Mouse (Mus musculus) bone marrow, adult 2 months (tissue): ENCODE data around the gene Rpain. TPM values are rescaled to one million over a fixed set of nuclear protein-coding genes. Genes with fewer than 3 reads are reported as not detected.

Source experiments
- H3K27ac ChIP-seq: fragments of 200-500 bp; 2 replicates; pipeline ENCODE4 v1.5.1; 2012; ENCODE audit warnings: low read depth, mild to moderate bottlenecking, control low read depth, inconsistent platforms, low read length; ENCODE audit not compliant: control insufficient read depth, poor library complexity, insufficient read depth
- H3K4me1 ChIP-seq: fragments of 200-500 bp; 2 replicates; pipeline ENCODE4 v1.6.1; 2011; ENCODE audit warnings: low read length; ENCODE audit not compliant: control insufficient read depth, insufficient read depth
- H3K4me3 ChIP-seq: fragments of 200-500 bp; replicated peaks from 2 replicates; pipeline ENCODE3; 2011; ENCODE audit warnings: mild to moderate bottlenecking, low read depth, low read length, control low read depth; ENCODE audit not compliant: control insufficient read depth
- CTCF ChIP-seq: fragments of 200-500 bp; IDR thresholded peaks from 2 replicates; pipeline ENCODE4 v1.5.1; 2011; ENCODE audit warnings: low read length, control low read depth; ENCODE audit not compliant: control insufficient read depth, insufficient read depth
- POLR2A ChIP-seq: fragments of 200-500 bp; IDR thresholded peaks from 2 replicates; pipeline ENCODE4 v1.6.1; 2011; ENCODE audit warnings: low read depth, mild to moderate bottlenecking, control low read depth, low read length, borderline replicate concordance; ENCODE audit not compliant: control insufficient read depth
- WGBS: fragments of 180-500 bp; shearing (Covaris S2); methylation state at CpG from one replicate; pipeline ENCODE4 v1.1.7; 2018; 5-methylcytosine and 5-hydroxymethylcytosine counted together
- polyA plus RNA-seq: library from polyadenylated mRNA; stranded (reverse); fragments of >200 nt; gene quantifications from 2 replicates; pipeline ENCODE4 v1.2.4, GENCODE M21; 2011; ENCODE audit warnings: low replicate concordance; ENCODE audit not compliant: missing spikeins, insufficient read depth, insufficient read length

Rpain gene
- polyA plus RNA-seq: 51.8 and 149 TPM in 2 replicates

DNA sequence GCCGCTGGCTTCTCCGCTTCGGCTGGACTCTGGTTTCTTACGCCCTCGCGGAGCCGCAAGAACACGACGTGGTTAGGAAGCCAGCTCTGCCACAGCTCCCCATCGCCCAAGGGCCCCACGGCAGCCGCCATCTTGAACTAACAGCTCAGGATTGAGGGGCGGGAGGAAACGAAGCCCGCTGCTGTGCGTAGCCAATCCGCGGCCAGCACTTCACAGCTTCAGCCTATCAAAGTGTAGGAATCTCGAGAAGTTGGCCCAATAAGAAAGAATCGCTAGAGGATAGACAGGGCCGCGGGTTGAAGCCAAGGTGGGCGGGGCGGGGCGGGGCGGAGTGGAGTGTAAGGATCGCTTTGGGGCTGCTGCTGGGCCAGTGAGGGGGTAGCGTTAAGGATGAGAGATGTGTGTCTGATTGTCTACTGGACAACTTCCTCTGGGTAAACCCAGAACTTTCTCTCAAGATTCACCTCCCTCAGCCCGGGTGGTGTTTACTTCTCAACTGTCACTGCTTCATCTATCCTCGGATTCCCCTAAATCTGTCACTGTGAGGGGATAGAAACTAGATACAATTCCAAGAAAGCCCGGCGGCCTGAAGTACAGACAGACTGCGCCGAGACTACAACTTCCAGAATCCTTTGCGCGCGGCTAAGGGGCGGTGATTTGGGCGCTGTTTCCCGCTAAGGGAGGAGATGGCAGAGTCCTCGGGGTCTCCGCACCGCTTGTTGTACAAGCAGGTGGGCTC is at the start of gene Rpain, which contains the start of gene Nup88:
Rpain (plus strand) TSS at position 393 of the 739 bp plus-strand sequence.
Nup88 (minus strand) TSS at position 153 of the 739 bp plus-strand sequence.
- WGBS: under 1% methylated on average over 43 of the region's 43 CpGs
- peak within 1 kb of the TSS; percentile 92 for H3K4me3 ChIP-seq
- TF ChIP-seq CTCF (no peak), POLR2A (peak; percentile 93)

DNA sequence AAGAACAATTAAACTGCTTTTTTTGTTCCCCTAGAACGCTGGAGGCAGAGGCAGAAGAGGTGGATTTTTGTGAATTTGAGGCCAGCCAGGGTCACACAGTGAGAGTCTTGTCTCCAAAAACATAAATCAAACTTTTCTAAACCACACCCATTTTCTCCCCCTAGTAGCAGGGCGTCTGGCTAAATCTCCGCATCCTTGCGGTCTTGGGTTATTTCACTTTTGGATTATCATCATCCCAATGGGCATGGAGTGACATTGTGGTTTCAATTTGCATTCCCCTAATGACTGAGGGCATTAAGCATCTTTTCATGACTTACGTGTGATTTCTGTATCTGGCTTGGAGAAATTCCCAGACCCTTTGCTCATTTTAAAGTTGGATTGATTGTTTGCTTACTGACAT is 38.6 kb upstream of the Rpain start:
- no peak overlapping the region for H3K27ac ChIP-seq
- no peak overlapping the region for H3K4me3 ChIP-seq
- TF ChIP-seq POLR2A: no peak
- TF ChIP-seq CTCF: no peak
- H3K4me1 ChIP-seq: no peaks in the 10 kb centered on the region
- WGBS: 88% methylated on average over 5 of the region's 5 CpGs

More for the DNA sequence above, at the start of gene Rpain, which contains the start of gene Nup88:
- Histone ChIP-seq H3K27ac (peak within 1 kb of the TSS; percentile 90), H3K4me1 (peaks cover 3% of the 10 kb centered on the region; the same call in 1 of the 2 replicates)

DNA sequence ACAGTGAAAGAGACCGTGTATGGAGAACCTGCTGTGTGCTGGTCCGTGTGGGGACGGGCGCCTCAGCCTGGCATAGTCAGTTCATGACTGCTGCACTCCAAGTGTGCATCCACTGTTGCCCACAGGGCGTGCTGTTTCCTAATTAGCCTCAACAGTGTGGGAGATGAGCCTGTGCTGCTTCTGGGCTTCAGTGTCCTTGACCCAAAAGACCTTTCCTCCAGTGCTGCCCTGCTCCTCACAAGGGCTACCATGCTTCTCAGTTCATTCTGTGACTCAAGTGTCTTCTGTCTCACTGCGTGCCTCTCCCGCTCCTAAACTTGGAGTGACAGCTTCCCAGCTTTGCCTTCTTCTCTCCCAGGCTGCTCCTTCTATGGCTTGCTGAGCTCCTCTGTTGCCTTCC is 34.7 kb upstream of the Rpain start:
- 92% methylated on average over 7 of the region's 7 CpGs for WGBS
- Histone ChIP-seq H3K4me1 (no peaks in the 10 kb centered on the region), H3K27ac (no peak overlapping the region), H3K4me3 (no peak overlapping the region)
- TF ChIP-seq CTCF (no peak), POLR2A (no peak)

DNA sequence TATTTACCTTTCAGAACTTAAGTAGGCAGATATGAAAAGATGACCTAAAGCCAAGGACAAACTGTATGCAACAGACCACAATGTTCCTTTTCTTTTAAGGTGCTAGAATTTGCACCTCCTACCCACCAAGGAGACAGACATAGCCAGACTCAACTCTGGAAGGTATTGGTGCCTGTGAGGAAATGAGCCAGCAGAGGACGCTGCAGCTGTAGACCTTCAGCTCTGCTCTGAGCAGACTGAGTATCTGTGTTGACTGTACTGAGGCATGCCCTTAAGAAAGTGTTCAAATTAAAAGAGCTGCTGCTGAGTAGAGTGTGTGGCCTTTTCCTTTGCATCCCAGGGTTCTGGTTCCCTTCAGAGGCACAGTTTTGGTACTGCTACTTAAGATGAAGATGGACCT is 27.4 kb upstream of the Rpain start:
- no peak overlapping the region for H3K4me3 ChIP-seq
- 92% methylated on average over 1 of the region's 1 CpGs for WGBS
- TF ChIP-seq POLR2A (no peak), CTCF (no peak)
- H3K4me1 ChIP-seq: no peaks in the 10 kb centered on the region
- no peak overlapping the region for H3K27ac ChIP-seq

DNA sequence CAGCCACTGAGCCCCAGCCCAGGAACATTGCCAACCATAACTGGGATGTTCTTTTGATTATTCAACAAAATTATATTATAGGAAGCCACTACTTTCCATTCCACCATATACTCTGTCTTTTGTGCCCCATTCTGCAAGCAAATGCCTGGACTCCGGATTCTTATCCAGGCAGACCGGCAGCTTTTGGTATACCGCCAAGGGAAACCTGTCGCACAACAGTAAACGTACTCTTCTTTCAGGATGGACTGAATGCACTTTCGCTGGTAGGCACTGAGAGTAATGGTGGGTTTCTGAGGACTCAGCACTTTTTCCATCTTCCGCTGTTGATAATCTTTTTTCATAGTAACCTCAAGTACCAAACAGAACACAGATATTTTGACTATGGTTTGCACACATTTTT is 26.4 kb upstream of the Rpain start:
- no peak overlapping the region for H3K4me3 ChIP-seq
- no peak overlapping the region for H3K27ac ChIP-seq
- WGBS: 95% methylated on average over 7 of the region's 7 CpGs
- TF ChIP-seq POLR2A (no peak), CTCF (no peak)
- H3K4me1 ChIP-seq: no peaks in the 10 kb centered on the region

DNA sequence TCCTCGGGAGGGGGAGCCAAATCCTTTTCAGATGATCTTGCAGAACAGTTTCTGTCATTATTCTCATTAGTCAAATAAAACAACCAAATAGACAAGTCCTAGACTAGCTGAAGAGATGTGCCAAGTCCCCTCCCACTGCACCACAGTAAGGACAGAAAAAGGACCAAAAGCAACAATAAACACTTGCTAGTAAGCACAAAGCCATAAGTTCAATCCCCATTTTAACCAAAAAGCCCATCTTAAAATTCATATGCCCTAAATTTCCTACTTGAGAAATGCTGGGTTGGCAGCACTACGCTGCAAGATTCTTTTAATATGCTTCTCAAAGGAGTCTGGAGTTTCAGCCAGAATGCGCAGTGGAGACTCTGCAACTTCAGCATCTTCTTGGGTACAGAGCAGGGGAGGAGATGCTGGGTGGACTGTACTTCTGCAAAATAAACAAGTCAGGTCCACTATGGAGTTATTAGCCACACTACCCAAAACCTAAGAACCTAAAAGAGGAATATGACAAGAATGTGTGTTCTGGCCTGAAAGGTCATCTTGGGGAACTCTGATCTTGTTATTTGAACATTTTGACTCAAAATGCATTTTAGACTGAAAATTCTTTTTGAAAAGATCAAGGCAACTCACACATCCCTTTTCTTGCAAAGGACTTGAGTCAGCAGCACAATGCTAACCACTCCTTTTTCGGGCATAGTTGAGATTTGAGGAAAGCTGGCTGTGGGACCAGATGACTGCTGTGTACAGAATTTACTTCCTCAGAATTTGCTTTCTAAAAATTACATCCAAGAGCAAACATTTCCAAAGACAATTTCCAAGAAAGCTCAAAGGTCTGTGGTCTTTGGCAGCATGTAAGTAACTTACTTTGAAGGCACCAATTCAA is 24.8 kb upstream of the Rpain start:
- H3K4me1 ChIP-seq: no peaks in the 10 kb centered on the region
- 87% methylated on average over 4 of the region's 4 CpGs for WGBS
- no peak overlapping the region for H3K27ac ChIP-seq
- no peak for TF ChIP-seq CTCF
- H3K4me3 ChIP-seq: no peak overlapping the region

DNA sequence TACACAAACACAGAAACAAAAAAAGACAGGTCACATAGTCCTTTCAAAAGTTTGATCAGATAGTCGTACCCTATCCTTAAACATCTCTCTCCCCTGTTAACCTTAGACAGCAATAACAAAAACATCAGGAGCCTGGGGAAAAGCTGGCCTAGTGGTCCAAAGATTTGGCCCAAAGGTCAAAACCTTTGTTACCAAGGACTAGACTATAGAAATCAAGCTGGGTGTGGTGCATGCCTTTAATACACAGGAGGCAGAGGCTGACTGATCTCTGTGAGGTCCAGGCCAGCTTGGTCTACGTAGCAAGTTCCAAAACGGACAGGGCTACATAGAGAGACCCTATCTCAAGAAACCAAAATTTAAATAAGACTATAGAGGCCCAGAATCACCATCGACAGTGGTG is 15.3 kb upstream of the Rpain start:
- no peaks in the 10 kb centered on the region for H3K4me1 ChIP-seq
- no peak overlapping the region for H3K27ac ChIP-seq
- H3K4me3 ChIP-seq: no peak overlapping the region
- TF ChIP-seq CTCF (no peak), POLR2A (no peak)
- 84% methylated on average over 4 of the region's 4 CpGs for WGBS
